Mouse (Mus musculus) liver, embryonic 14.5 days (tissue): ENCODE measurements at regions not wholly inside any gene's neighbourhood (a gene's known extent, or its start where the extent isn't known, plus 50 kb on each side); places are given as distances from the start of the nearest gene placed in this dataset.

ENCODE experiments used
- CTCF ChIP-seq: IDR thresholded peaks from 2 replicates; pipeline ENCODE4 v1.5.1; 2016; ENCODE audit warnings: antibody characterized with exemption, low read depth, control low read depth
- EP300 ChIP-seq: IDR thresholded peaks from 2 replicates; pipeline ENCODE4 v1.6.1; 2016; ENCODE audit warnings: antibody characterized with exemption, low read depth

GRCm38 (mm10) chr15:96119240-96119639 lies 168.1 kb upstream of the Arid2 start:
- no peak for TF ChIP-seq EP300
- TF ChIP-seq CTCF: no peak
